ENCODE assay signal across 8 mouse cellular contexts in genomic region chr8:11007581-11008378, GRCm38 (mm10). TPM values are rescaled to one million over a fixed set of nuclear protein-coding genes. Genes with fewer than 3 reads are reported as not detected.
DNase-seq lines count a peak whose midpoint lies in the region; ATAC-seq and TF ChIP-seq lines count a peak whose summit lies in the region.

No protein-coding gene starts in this region.

- TF ChIP-seq EP300 in ES-Bruce4 (IDR thresholded peaks at IDR 0.05; ENCODE audit: insufficient read depth, low read depth, low read length): no peak

- peak overlapping the region; percentile 92 for H3K4me2 ChIP-seq in embryonic facial prominence, embryonic 12.5 days (replicated peaks)
- peak overlapping the region; percentile 93 for H3K4me2 ChIP-seq in heart, embryonic 12.5 days
- peak overlapping the region; percentile 93 for H3K4me2 ChIP-seq in kidney, embryonic 16.5 days (replicated peaks; ENCODE audit: low read depth, low read length)
- peak overlapping the region; percentile 93 for H3K4me2 ChIP-seq in lung, embryonic 14.5 days

- DNase-seq in adrenal gland, postnatal 10 days: peak; percentile 60
- DNase-seq in lung, embryonic 14.5 days: peak; percentile 65
- DNase-seq in right cerebral cortex, adult 18-20 months: peak; percentile 57
- DNase-seq in urinary bladder, postnatal 25 days (ENCODE audit: low spot score): peak; percentile 55

- H3K4me1 ChIP-seq in ES-Bruce4 (ENCODE audit: control insufficient read depth, insufficient read depth, low read length): no peaks in the 10 kb centered on the region
- H3K4me1 ChIP-seq in embryonic facial prominence, embryonic 12.5 days: peaks cover 52% of the 10 kb centered on the region
- H3K4me1 ChIP-seq in heart, embryonic 12.5 days (replicated peaks): peaks cover 61% of the 10 kb centered on the region
- H3K4me1 ChIP-seq in kidney, embryonic 16.5 days (ENCODE audit: insufficient read depth, low read length): peaks cover 54% of the 10 kb centered on the region
- peaks cover 29% of the 10 kb centered on the region for H3K4me1 ChIP-seq in lung, embryonic 14.5 days (ENCODE audit: insufficient read depth)

- peak overlapping the region; percentile 90 for H3K9ac ChIP-seq in ES-Bruce4 (ENCODE audit: low read depth, poor library complexity, severe bottlenecking)
- H3K9ac ChIP-seq in embryonic facial prominence, embryonic 12.5 days: peak overlapping the region; percentile 89
- peak overlapping the region; percentile 87 for H3K9ac ChIP-seq in heart, embryonic 12.5 days
- H3K9ac ChIP-seq in kidney, embryonic 16.5 days (replicated peaks; ENCODE audit: low read length): peak overlapping the region; percentile 89
- peak overlapping the region; percentile 90 for H3K9ac ChIP-seq in lung, embryonic 14.5 days

- no peak overlapping the region for H3K27ac ChIP-seq in ES-Bruce4 (ENCODE audit: insufficient read depth, low read length)
- peak overlapping the region; percentile 98 for H3K27ac ChIP-seq in embryonic facial prominence, embryonic 12.5 days
- H3K27ac ChIP-seq in heart, embryonic 12.5 days (ENCODE audit: poor library complexity, severe bottlenecking): peak overlapping the region; percentile 100
- H3K27ac ChIP-seq in kidney, embryonic 16.5 days (ENCODE audit: low read length): peak overlapping the region; percentile 93
- peak overlapping the region; percentile 97 for H3K27ac ChIP-seq in lung, embryonic 14.5 days (ENCODE audit: low read depth)

- no peak for TF ChIP-seq POLR2A in ES-Bruce4 (IDR thresholded peaks at IDR 0.05; ENCODE audit: insufficient read depth, low read length)

- TF ChIP-seq CTCF in ES-Bruce4 (IDR thresholded peaks at IDR 0.05; ENCODE audit: low read depth, low read length): no peak
- no peak for TF ChIP-seq CTCF in lung, embryonic 14.5 days (IDR thresholded peaks at IDR 0.05; ENCODE audit: low read depth)

- no peaks in the 10 kb centered on the region for H3K27me3 ChIP-seq in ES-Bruce4 (ENCODE audit: control insufficient read depth, insufficient read depth, low read length, poor library complexity, severe bottlenecking)
- no peaks in the 10 kb centered on the region for H3K27me3 ChIP-seq in embryonic facial prominence, embryonic 12.5 days
- H3K27me3 ChIP-seq in heart, embryonic 12.5 days (replicated peaks): no peaks in the 10 kb centered on the region
- H3K27me3 ChIP-seq in kidney, embryonic 16.5 days (ENCODE audit: insufficient read depth, low read length): no peaks in the 10 kb centered on the region
- H3K27me3 ChIP-seq in lung, embryonic 14.5 days (ENCODE audit: insufficient read depth, low read length): no peaks in the 10 kb centered on the region

- WGBS in embryonic facial prominence, embryonic 12.5 days: under 1% methylated on average over 88 of the region's 88 CpGs
- under 1% methylated on average over 88 of the region's 88 CpGs for WGBS in heart, embryonic 12.5 days
- WGBS in kidney, embryonic 16.5 days: under 1% methylated on average over 82 of the region's 88 CpGs
- under 1% methylated on average over 88 of the region's 88 CpGs for WGBS in lung, embryonic 14.5 days

- H3K36me3 ChIP-seq in ES-Bruce4 (ENCODE audit: control insufficient read depth, insufficient read depth, low read length, poor library complexity, severe bottlenecking): no peaks in the 10 kb centered on the region
- peaks cover 20% of the 10 kb centered on the region; the same call in 1 of the 2 replicates for H3K36me3 ChIP-seq in embryonic facial prominence, embryonic 12.5 days
- peaks cover 16% of the 10 kb centered on the region for H3K36me3 ChIP-seq in heart, embryonic 12.5 days
- H3K36me3 ChIP-seq in kidney, embryonic 16.5 days (ENCODE audit: insufficient read depth, low read length): peaks cover 3% of the 10 kb centered on the region; the same call in 1 of the 2 replicates
- H3K36me3 ChIP-seq in lung, embryonic 14.5 days (ENCODE audit: insufficient read depth): peaks cover 19% of the 10 kb centered on the region

- no peak for ATAC-seq in embryonic facial prominence, embryonic 12.5 days (ENCODE audit: insufficient number of reproducible peaks, insufficient read depth, low FRiP score, low TSS enrichment)
- no peak for ATAC-seq in heart, embryonic 12.5 days (ENCODE audit: insufficient number of reproducible peaks, low FRiP score)
- no peak for ATAC-seq in kidney, embryonic 16.5 days (ENCODE audit: low FRiP score, low TSS enrichment)
- no peak for ATAC-seq in lung, embryonic 14.5 days (ENCODE audit: insufficient read depth)

- H3K9me3 ChIP-seq in ES-Bruce4 (replicated peaks; ENCODE audit: control insufficient read depth, insufficient read depth, low read length, poor library complexity, severe bottlenecking): no peaks in the 10 kb centered on the region
- H3K9me3 ChIP-seq in embryonic facial prominence, embryonic 12.5 days: no peaks in the 10 kb centered on the region
- H3K9me3 ChIP-seq in heart, embryonic 12.5 days (replicated peaks): no peaks in the 10 kb centered on the region
- H3K9me3 ChIP-seq in kidney, embryonic 16.5 days (ENCODE audit: low read length): no peaks in the 10 kb centered on the region
- H3K9me3 ChIP-seq in lung, embryonic 14.5 days (ENCODE audit: low read depth, low read length): no peaks in the 10 kb centered on the region

- peak overlapping the region; percentile 72 for H3K4me3 ChIP-seq in ES-Bruce4 (ENCODE audit: low read depth, low read length)
- peak overlapping the region; percentile 80 for H3K4me3 ChIP-seq in embryonic facial prominence, embryonic 12.5 days
- peak overlapping the region; percentile 92 for H3K4me3 ChIP-seq in heart, embryonic 12.5 days
- H3K4me3 ChIP-seq in kidney, embryonic 16.5 days (ENCODE audit: low read length): peak overlapping the region; percentile 73
- peak overlapping the region; percentile 74 for H3K4me3 ChIP-seq in lung, embryonic 14.5 days (ENCODE audit: low read depth, low read length)

RNA-seq across cellular contexts. Expression of gene Irs2, which starts 0.5 kb away (rescaled TPM):
- polyA plus RNA-seq in ES-Bruce4 (2011; ENCODE audit: insufficient read depth, insufficient read length, low read depth, missing spikeins): 72.3 and 77.4 TPM in 2 replicates
- total RNA-seq in adrenal gland, postnatal 10 days (2021): 10 to 100 TPM; 33.4 to 80.8 TPM
- 11.5 and 11.8 TPM in 2 replicates for polyA plus RNA-seq in embryonic facial prominence, embryonic 12.5 days (2016; fragmentation: Nextera tagmentation; extraction: Ambion mirVana)
- 6.2 and 7.7 TPM in 2 replicates for polyA plus RNA-seq in heart, embryonic 12.5 days (2016; fragmentation: Nextera tagmentation; extraction: Ambion mirVana)
- 4.1 and 4.8 TPM in 2 replicates for polyA plus RNA-seq in kidney, embryonic 16.5 days (2015; fragmentation: Nextera tagmentation; extraction: Ambion mirVana)
- 5.7 TPM in 2 replicates for polyA plus RNA-seq in lung, embryonic 14.5 days (2014; fragmentation: Nextera tagmentation; extraction: Ambion mirVana)
